Mouse (Mus musculus): ENCODE measurements around the gene Cmip. TPM values are rescaled to one million over a fixed set of nuclear protein-coding genes. Genes with fewer than 3 reads are reported as not detected.

Cmip gene
- total RNA-seq, 2 experiments from 2014 or later, result 18.7 to 23.7 TPM

DNA sequence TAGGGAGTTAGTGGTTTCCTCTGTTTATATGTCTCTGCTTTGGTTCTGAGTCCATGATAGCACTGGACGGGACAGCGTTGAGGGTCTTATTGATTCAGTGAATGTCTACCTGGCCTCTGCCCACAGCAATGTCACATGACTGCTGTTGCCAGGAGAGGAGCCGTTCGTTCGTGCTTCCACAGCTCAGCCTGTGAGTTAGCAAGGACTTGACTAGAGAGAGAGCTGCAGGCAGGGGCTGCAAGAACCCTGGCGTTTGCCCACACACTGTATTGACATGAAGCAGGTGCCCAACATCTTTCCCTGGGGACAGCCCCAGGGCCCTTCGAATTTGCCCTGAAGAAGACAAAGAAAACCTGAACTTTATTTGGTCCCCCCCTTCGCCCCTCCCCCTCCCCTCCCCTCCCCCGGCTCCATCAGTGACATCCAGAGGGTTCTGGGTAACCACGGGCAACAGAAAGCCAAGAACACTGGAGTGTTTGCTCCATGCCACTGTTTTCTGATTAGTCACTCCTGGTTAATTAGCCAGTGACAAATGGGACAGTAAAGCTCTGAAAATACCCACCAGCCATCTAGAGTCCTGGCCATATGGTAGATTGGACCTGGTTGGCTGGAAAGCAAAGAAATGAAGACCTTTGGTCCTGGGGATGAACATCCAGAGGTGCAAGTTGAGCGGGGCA is 92.0 kb downstream of the Cmip start:
- DNase-seq, result no peak

- no peak for DNase-seq
Measured at GRCm38 (mm10) chr8:117349541-117349940, 92.7 kb downstream of the Cmip start.

DNA sequence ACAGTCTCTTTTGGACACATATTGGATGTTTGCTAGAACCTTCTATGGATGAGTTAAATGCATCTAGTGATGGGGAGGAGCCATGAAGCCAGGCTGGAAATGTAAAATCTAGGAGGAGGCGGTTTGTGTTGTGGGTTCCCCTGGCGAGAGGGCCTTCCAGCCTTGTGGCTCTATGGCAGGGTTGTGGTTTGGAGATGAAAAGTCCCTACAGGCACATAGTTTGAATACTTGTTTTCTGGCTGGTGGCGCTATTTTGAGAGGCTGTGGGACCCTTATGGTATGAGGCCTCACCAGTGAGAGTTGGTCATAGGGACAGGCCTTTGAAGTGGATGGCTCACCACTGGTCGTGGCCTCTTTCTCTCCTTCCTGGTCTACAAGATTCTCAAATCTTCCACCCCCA is 95.2 kb downstream of the Cmip start:
- no peak for DNase-seq

- no peak for DNase-seq
Measured at GRCm38 (mm10) chr8:117355111-117355831, 98.4 kb downstream of the Cmip start.

DNA sequence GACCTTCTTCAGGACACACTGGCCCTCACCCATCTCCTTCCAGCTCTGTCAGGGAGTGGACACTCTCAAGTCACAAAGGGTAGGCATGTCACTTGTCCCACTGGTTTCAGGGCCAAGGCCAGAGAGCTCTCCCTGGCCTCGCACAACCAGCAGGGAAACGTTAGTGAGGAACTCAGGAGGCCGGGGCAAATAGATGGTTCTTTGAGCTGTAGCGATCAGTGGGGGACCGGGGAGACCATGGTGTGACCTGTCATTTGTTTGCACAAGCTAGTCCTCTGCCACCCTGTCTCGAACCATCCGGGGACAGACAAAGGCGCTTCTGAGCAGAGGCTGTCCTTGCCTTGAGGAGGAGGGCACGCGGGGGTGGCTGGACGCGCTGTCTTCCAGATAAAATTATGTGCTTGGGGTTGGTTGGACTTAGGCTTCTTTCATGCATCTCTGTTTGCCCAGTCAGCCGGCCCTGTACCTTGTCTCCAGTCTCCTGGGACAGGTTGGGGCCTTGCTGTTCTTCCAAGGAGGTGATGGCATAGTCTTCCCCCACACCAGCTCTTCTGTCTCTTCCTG is 99.3 kb downstream of the Cmip start:
- no peak for DNase-seq

DNA sequence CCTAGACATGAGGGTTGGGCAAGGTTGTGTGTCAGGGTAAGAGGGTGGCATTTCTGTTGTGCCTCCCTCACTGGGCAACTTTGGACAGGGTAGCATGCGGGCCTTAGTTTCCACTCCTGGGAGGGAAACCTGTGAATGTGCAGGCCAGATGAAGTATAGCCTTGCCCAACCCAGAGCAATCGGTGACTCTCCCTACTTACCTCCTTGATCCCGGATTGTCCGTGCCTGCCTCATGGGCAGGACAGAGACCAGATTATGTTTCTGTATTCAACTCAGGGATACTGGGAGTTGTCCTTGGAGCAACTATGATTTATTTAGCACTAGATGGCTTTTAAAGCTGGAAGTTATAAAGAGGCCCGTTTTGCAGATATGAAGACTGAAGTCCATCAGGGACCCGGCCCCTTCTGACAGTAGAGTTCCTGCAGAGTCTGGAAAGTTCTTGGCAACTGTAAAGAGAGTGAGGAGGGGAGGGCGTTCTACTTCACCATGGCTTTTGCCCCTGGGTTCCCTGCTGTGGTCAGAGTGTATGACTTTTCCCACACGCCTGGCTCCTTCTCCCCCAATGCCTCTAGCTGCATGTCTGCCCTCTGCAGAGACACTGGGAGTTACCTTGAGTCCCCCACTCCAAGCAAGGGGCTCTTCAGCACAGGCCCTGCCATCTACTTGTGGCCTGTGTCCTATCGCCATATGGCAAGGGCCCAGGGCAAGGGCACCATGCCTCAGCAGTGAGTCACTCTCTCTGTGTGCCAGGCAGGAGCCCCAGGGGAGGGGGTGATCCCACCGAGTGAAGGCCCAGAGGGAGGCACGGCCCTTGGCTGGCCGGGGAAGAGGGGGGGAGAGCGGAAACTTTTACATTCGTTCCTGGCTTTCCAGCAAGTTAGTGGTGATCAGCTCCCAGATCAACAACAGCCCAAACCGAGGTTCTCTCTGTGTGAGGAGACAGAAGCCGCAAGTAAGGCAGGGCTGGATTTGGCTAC is 100.9 kb downstream of the Cmip start:
- DNase-seq, result peak; percentile 51

- DNase-seq, result no peak
Measured at GRCm38 (mm10) chr8:117360172-117360930, 103.5 kb downstream of the Cmip start.

DNA sequence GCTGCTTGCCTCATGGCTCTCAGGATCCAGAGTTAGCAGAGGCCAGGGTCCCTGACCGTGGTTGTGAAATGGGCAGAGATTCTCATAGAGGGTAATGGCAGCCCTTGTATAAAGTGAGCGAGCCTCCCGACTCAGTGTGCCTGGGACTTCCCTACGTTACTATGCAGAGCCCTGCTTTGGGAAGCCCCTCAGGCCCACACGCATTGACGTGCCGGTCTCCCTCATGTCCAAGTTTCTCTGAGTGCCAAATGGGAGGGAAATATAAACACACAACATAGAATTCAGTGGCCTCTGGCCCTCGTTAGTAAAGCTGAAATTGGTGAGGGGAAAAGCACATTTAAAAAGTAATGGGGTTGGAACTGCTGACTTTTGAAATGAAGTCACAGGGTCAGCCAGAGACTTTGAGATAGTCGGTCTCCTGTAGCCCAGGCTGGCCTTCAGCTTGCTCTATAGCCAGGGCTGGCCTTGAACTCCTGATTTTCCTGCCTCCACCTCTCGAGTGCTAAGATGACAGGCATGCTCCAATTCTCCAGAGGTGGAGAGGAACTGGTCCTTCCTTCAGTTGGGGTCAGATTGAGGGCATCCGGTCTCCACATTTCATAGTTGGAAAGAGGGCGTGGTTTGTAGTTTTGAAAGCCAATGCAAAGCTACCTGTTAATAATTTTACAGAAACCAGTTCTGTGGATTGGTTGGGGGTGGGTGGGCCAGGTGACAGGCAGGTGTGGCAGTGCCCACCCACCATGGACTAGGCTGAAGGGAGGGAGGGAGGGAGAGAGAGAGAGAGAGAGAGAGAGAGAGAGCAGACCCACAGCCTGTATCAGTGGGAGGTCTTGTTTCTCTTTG is 105.0 kb downstream of the Cmip start:
- DNase-seq, result no peak

GRCm38 (mm10) chr8:117362438-117362726 is 105.5 kb downstream of the Cmip start:
- DNase-seq, result no peak

DNA sequence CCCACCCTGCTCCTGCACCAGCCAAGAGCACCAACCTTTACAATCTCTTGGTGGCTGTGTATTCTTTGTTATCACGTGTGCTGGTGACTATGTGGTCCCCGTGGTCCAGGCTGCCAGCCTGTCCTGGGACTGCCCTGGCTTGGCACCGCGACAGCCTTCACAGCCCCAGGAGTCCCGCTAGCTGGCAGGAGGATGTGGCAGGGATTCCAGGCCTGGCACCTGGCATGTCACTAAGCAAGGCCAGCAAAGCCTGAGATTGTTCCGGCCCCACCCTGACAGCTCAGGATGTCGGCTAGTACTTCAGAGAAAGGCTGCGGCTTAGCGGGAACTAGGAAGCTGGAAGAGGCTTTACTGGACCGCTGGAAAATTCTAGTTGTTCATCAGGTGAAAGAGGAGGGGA is 106.4 kb downstream of the Cmip start:
- peak; percentile 73 for DNase-seq

- DNase-seq, result no peak
Measured at GRCm38 (mm10) chr8:117364374-117365160, 107.7 kb downstream of the Cmip start.

- DNase-seq, result no peak
Measured at GRCm38 (mm10) chr8:117366475-117366874, 109.6 kb downstream of the Cmip start.

DNA sequence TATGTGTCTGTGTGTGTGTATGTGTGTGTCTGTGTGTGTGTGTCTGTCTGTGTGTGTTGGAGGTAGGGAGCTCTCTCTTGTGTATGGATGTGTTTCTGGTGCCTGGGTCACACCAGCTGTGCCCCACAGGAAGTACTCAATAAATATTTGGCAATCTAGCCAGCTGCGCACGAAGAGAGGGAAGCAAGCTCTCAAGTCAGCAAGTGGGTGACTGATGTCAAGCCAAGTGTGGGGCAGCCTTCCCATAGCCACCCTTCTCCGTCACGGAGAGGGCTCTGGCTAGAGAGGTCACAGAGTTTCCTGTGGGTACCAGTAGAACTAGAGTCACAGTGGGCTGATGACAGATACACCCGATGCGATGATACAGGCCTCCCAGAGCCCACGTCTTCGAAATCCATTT is 110.6 kb downstream of the Cmip start:
- DNase-seq, result no peak

DNA sequence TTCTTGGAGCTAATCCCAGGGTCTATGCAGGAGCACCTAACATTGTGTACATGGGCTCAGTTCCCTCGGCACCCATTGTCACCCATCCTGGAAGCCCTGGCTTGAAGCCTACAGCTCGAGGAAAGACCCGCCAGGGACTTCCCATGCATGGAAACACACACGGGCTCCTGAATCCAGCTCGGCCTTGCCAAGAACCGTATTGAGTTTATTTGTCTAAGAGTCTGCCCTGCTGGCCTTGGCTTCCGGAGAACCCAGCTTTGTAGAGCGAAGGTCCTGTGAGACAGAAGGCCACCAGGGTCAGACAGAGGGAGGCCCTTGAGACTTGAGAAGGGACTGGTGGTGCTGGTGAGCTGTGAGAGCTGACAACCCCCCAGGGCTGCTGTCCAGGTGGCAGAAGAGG is 111.9 kb downstream of the Cmip start:
- no peak for DNase-seq

DNA sequence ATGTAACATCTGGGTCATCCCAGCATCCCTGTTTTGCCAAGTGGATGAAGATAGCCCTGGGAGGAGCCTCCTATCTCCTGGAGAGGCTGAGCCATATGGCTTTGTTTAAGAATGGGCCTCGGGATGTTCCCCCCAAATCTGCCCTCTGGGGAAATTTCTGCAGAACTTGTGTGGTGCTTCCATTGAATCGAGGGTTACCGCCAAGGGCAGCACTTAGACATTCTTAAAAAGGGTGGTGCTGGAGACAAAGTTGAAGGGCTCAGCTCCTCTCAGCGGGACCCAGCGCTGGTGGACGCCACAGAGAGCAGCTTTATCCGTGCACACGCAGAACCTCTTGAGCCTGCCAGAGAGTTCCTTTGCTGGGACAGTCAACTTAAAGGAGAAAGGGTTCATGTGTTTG is 113.1 kb downstream of the Cmip start:
- DNase-seq, result no peak

- DNase-seq, result no peak
Measured at GRCm38 (mm10) chr8:117371189-117371588, 114.3 kb downstream of the Cmip start.

DNA sequence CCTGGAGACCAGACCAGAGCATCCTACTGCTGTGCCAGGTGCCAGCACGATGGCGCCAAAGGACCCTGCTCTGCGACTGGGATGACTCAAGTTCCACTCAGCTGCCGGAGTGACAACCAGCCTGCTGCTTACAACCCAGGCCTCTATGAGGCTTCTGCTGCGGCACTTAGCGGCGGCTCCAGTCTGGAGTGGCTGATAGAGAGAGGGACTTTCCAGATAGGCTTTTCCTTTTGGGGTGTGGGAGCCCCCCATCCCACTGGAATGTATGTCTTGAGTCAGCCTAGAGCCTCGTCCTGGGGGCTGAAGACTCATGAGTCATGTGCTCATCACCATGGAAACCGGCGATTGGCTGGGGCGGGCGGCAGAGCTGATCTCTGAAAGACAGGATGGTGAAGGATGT is 115.2 kb downstream of the Cmip start:
- DNase-seq, result no peak

DNA sequence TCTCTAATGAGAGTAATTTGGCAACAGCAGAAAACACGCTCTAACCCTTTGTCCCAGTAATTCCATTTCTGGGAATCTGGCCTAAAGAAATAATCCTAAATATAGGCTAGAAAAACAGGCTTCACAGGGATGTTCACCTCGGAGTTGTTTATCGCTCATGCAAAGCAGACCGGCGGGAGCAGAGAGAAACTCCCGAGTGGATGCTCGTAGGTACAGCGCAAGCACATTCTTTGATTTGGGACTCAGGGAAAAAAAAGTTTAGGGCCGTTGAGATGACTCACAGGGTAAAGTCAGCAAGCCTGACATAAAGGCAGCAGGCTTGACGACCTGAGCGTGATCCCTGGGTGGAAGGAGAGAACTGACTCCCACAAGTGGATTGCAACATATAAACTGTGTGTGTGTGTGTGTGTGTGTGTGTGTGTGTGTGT is 116.2 kb downstream of the Cmip start:
- DNase-seq, result no peak

GRCm38 (mm10) chr8:117374087-117374486 is 117.2 kb downstream of the Cmip start:
- DNase-seq, result no peak

DNA sequence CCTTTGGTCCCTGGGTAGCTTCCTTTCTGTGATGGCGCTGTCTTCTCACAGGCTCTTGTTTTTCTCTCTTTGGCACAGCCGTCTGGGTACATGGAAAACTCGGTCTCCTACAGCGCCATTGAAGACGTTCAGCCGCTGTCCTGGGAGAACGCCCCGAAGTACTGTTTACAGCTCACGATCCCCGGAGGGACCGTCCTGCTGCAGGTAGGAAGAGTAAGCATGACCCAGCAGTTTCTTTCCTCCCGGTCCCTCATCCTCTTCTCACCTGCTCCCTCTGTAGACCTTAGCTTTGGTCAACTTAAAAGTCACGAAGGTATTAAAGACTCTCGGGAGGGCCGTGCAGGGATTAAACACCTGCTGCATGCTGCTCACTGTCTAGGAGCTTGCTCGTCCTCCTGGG is 120.1 kb downstream of the Cmip start:
- DNase-seq, result no peak
